Mouse (Mus musculus) layer of hippocampus, adult 2 months (tissue): ENCODE measurements around the gene Lhx5. TPM values are rescaled to one million over a fixed set of nuclear protein-coding genes. Genes with fewer than 3 reads are reported as not detected.
A peak's percentile ranks its signal among the peaks of the same experiment; 100 is the strongest.

Experiments
- DNase-seq, 2 experiments: peaks; one replicate each; pipeline ENCODE4 v3.0.0; 2022; ENCODE audit warnings: low spot score in 2 of 2
- H3K27ac ChIP-seq: fragments of 200-600 bp; 2 replicates; pipeline ENCODE4 v1.8.1; 2022
- H3K4me3 ChIP-seq: fragments of 200-600 bp; 2 replicates; pipeline ENCODE4 v1.8.1; 2022; ENCODE audit warnings: mild to moderate bottlenecking
- CTCF ChIP-seq: fragments of 200-600 bp; conservative IDR thresholded peaks from 2 replicates; pipeline ENCODE4 v1.8.1; 2022; ENCODE audit warnings: antibody characterized with exemption, mild to moderate bottlenecking, moderate library complexity
- total RNA-seq, 2 experiments: library from RNA; stranded (reverse); gene quantifications; 2 replicates each; pipeline ENCODE4 v1.2.3; 2021

The Lhx5 gene
- total RNA-seq, 2 experiments from 2014 or later: 0.36 TPM; not detected in 1

DNA sequence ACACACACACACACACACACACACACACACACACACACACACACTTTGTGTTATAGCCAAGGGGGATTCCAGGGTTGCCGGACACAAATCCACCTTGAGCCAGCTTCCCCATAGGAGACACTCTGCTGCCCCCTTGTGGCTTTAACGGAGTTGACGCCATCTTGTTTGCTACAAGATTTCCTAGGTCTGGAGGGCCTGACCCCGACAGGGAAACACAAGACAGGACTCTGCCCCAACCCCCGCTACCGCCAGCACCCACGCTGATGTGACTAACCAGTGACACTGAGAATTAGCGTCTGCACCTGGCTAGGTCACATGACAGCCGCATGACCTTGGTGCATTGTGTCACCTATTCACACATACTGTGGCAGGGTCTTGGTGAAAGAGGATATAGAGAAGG, 26.1 kb downstream of the Lhx5 start:
- peak; percentile 42 to 70 for DNase-seq
- H3K27ac ChIP-seq: no peak overlapping the region
- H3K4me3 ChIP-seq: no peak overlapping the region
- TF ChIP-seq CTCF: peak; percentile 78

DNA sequence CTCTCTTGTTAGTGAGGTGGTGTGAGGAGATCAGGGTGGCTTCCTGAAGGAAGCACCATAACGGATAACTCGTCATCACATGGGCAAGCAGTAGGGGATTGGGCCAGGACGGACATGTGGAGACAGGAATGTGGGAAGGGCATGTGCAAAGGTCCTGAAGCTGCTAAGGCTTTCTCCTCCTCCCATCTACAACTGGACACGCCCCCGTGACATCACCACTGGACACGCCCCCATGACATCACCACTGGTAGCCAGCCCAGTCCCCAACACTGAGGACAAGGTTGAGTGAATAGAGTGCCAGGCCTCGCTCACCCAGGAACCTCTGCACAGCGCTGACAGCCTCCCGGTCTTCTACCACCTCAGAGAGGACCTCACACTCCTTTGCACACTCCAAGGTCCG, 27.6 kb downstream of the Lhx5 start:
- Histone ChIP-seq H3K27ac (no peak overlapping the region), H3K4me3 (no peak overlapping the region)
- no peak for DNase-seq
- TF ChIP-seq CTCF: no peak

DNA sequence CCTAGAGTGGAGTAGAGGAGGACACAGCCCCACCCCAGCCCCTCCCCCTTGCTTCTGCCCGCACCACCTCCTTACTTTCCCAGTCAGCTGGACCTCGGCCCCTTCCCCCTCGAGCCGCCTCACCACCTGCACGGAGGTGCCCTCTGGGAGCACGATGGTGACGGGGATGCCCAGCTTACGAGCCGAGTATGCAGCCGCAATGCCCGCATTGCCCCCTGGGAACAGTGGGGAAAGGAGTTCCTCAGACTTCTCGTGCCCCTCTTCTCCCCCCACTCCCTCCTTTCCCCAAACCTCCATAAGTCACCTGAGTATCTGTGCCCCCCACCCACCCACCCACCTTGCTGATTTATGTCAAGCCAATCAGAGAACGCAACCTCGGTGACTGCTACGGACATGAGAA, 30.4 kb downstream of the Lhx5 start:
- no peak overlapping the region for H3K4me3 ChIP-seq
- TF ChIP-seq CTCF: no peak
- DNase-seq: no peak
- H3K27ac ChIP-seq: no peak overlapping the region

DNA sequence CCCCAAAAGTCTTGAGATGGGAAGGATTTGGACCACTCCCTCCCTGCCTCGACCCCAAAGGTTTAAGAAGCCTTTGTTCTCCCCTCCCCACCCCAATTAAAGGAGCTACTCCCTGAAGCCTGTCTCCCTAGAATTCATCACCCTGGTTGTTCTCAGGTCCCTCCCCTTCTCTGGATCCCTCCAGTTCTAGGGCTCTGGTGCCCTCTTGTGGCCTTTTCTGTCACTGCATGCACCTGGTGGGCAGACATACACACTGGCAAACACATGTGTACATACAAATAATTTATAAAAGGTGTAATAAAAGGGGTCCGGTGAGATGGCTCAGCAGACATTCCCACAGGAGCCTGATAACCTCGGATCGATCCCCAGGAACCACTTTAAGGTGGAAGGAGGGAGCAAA, 32.8 kb downstream of the Lhx5 start:
- no peak overlapping the region for H3K4me3 ChIP-seq
- no peak overlapping the region for H3K27ac ChIP-seq
- no peak for DNase-seq
- TF ChIP-seq CTCF: peak; percentile 67

DNA sequence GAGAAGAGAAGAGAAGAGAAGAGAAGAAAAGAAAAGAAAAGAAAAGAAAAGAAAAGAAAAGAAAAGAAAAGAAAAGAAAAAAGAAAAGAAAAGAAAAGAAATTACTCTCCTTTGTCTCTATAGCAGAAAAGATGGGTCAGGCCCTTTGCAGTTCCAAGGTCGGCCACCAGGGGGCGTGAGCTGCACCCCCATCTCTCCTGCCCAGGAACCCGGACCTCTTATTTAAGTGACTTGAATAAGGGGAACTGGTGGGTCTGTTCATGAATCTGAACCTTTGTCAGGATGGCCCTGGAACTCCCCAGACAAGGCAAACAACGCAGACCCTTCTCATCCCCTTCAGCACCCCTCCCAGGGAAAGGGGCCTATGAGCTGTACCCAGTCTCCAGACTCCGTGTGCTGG, 33.6 kb downstream of the Lhx5 start:
- peak in 1 of 2 experiments; percentile 49 for DNase-seq
- peak; percentile 78 for TF ChIP-seq CTCF
- Histone ChIP-seq H3K4me3 (no peak overlapping the region), H3K27ac (no peak overlapping the region)

DNA sequence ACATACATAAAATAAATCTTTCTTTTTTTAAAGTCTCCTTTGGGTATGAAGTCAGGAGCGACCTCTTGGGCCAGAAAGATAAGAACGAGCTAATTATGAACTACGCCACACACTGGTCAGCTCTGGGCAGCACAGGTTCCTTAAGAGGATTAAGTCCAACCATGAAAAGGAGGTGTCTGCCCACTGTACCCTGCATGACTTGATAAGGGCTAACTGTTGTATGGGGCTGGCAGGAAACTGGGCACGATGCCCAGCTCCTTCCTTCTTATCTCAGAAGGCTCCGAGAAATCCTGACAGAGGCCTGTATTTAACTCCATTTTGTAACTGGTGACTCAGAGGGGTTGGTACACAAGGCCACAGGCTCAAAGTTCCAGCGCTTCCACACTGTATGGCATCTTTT, 34.4 kb downstream of the Lhx5 start:
- TF ChIP-seq CTCF: no peak
- DNase-seq: no peak
- Histone ChIP-seq H3K4me3 (no peak overlapping the region), H3K27ac (no peak overlapping the region)

DNA sequence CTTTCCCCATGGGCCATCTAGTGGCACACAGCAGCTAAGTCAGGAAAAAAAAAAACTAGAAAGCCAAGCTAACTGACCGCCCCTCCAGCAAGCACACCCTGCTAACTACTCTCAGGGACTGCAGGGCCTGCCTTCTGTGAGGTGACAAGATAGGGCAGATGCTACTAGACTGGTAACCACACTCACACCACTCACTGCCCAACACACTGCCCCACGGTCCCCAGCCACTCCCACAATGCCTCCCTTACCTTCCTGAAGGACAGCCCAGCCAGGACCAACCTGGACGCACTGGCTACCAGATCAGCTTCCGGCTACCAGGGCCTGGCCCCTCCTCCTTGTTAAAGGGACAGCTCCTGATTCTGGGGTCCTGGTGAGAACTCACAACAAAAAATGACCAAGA, 35.5 kb downstream of the Lhx5 start:
- DNase-seq: no peak
- H3K4me3 ChIP-seq: peak overlapping the region; percentile 39
- H3K27ac ChIP-seq: no peak overlapping the region
- TF ChIP-seq CTCF: peak; percentile 23

DNA sequence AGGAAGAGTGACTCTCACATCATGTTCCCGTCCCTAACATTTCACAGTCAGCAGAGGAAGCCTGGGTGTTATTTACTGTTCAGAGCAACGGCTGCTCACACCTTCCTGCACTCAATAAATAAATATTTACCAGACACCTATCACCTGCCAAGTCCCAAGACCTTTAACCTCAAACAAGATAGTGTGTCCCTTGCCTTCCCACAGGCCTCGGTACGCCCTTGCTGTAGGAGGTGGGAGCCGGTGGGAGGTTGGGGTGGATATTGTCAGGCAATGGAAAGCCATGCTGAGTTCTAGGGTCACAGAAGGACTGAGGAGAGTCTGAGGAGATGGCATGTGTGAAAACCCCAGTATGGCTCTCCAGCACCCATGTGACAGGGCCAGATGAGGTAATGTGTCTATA, 36.8 kb downstream of the Lhx5 start:
- no peak for TF ChIP-seq CTCF
- no peak overlapping the region for H3K4me3 ChIP-seq

DNA sequence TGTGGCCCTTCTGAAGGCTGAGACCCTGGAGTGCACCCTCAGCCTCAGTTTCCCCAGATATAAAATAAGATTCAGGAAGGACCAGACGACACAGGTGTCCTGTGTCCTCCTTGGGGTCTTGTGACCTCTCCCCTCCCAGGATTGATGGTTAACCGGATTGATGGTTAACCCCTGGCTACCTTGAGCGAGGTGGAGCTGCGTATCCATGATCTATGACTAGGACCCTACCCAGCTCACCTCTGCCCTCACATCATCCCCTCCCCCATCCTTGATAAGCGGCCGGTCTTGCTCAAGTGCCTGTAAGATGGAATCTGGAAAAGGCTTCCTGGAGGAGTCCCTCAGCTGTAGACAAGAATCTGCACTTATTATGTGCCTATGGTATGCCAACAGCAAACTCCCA, 37.3 kb downstream of the Lhx5 start:
- DNase-seq: no peak
- TF ChIP-seq CTCF: no peak
- Histone ChIP-seq H3K27ac (no peak overlapping the region), H3K4me3 (no peak overlapping the region)

More for the DNA sequence above, 36.8 kb downstream of the Lhx5 start:
- no peak overlapping the region for H3K27ac ChIP-seq
- no peak for DNase-seq

DNA sequence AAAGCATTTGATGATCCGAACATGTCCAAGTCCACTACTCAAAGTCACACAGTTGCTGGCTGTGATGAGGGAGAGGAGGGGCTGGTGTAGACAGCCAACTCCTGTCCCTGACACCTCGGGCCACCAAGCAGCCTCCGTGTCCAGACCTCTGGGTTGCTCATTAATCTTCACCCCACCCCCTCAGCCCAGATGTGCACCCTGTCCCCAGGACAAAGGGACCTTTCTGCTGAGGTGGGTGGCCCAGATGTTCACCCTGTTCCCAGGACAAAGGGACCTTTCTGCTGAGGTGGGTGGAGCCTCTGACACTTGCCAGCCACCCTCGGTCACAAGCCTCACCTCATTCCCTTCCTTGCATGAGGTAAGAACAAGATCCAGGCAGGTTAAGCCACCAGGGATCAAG, 40.0 kb downstream of the Lhx5 start:
- DNase-seq: no peak
- TF ChIP-seq CTCF: no peak
- Histone ChIP-seq H3K4me3 (no peak overlapping the region), H3K27ac (no peak overlapping the region)

DNA sequence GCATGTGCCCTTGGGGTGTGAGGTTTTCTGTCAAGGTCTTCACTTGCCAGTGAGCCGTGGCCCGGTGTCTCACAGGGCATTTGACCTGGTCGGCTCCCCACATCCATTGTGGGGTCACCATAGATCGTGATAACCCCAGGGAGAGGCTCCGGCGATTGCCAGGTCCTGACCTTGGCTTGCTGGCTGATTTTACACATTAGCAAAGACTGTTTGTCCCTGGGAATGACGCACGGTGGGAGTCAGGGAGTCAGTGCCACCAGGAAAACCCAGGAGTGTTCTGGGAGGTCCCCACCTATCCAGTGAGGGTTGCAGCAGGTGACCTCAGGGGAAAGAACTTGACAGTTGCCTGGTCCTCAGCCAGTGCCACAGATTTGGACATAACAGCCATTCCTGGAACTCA, 41.3 kb downstream of the Lhx5 start, which contains the start of gene Sdsl:
Gene Sdsl, minus strand, starts transcription at position 41 of the 400 bp plus-strand sequence.
- Histone ChIP-seq H3K4me3 (no peak within 1 kb of the TSS), H3K27ac (no peak within 1 kb of the TSS)
- DNase-seq: no peak
- no peak for TF ChIP-seq CTCF

DNA sequence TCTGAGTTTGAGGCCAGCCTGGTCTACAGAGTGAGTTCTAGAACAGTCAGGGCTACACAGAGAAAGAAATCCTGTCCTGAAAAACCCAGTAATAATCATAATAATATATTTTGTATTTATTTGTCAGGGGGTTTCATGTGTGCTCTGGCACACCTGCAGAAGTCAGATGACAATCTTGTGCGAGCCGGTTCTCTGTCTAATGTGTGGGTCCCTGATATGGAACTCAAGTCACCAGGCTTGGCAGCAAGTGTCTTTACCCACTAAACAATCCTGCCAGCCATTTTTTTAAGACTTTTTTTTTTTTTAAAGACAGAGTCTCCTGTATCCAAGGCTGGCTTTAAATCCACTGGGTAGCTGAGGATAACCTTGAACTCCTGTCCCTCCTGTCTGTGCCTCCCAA, 41.9 kb downstream of the Lhx5 start:
- H3K27ac ChIP-seq: no peak overlapping the region
- no peak overlapping the region for H3K4me3 ChIP-seq
- DNase-seq: no peak
- TF ChIP-seq CTCF: no peak

DNA sequence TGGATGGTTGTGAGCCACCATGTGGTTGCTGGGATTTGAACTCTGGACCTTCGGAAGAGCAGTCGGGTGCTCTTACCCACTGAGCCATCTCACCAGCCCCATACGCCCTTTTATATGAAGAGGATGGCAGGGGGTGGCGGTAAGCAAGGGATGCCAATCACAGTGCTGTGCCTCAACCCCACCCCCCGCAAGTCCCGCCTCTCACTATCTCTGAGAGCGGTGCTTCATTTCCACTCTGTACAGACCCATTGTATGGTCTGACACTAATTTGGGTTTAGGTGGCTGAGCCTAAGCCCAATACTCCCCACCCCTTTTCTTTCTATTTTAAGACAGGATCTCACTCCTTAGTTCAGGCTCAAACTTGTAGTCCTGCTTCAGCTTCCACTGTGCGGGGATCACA, 44.4 kb downstream of the Lhx5 start:
- H3K27ac ChIP-seq: no peak overlapping the region
- TF ChIP-seq CTCF: no peak
- DNase-seq: no peak
- H3K4me3 ChIP-seq: no peak overlapping the region

DNA sequence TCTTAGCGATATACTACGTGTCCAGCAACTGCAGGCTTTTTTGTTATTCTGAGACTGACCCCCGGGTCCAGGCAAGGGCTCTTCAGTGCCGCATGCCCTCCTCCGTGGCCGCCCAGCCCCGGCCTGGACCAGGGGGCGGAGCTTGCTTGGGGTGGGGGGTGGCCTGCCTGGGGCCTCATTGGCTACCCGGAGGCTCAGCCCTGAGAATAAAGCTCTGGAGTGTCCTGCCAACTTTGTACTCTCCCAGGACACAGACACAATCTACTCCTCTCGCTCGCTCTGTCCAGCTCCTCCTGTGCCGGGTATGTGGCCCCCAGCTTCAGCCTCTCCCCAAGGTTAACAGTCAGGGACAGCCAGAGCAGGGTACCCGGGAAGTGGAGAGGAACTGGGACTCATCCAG, 44.8 kb downstream of the Lhx5 start, which contains the start of gene Sds:
Gene Sds, plus strand, starts transcription at position 231 of the 400 bp plus-strand sequence.
- H3K27ac ChIP-seq: no peak within 1 kb of the TSS
- no peak for TF ChIP-seq CTCF
- DNase-seq: no peak

DNA sequence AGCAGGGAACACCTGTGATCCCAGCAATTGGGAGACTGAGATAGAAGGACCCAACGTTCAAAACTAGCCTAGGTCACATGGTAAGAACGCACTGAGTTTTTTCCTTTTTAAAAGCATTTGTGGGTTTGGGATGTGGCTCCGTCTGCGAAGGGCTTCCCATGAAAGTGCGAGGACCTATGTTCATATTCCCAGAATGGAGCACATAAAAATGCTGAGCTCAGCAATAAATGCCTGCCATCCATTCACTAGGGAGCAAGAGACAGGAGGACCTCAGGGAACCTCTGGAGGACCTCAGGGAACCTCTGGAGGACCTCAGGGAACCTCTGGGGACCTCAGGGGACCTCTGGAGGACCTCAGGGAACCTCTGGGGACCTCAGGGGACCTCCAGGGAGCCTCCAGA, 46.5 kb downstream of the Lhx5 start:
- DNase-seq: no peak
- H3K27ac ChIP-seq: no peak overlapping the region
- H3K4me3 ChIP-seq: no peak overlapping the region
- TF ChIP-seq CTCF: no peak

More for the DNA sequence above, 44.8 kb downstream of the Lhx5 start, which contains the start of gene Sds:
- H3K4me3 ChIP-seq: no peak within 1 kb of the TSS
